ENCODE assay signal across 9 mouse cellular contexts in genomic region chr9:107308346-107309000, GRCm38 (mm10). TPM values are rescaled to one million over a fixed set of nuclear protein-coding genes. Genes with fewer than 3 reads are reported as not detected.
A peak's percentile ranks its signal among the peaks of the same experiment; 100 is the strongest.
DNase-seq lines count a peak whose midpoint lies in the region; ATAC-seq and TF ChIP-seq lines count a peak whose summit lies in the region.
"Had no signal": no experiment of that assay in that cellular context is flagged by ENCODE, and none has a peak within 500 bp of the region (broad histone marks: within the 10 kb centered on the region; RNA-seq: fewer than 3 reads in every experiment).

No protein-coding gene starts in this region.

- no peaks in the 10 kb centered on the region for H3K27me3 ChIP-seq in heart, embryonic 14.5 days (ENCODE audit: control insufficient read depth, insufficient read depth, low read length)
- no peaks in the 10 kb centered on the region for H3K27me3 ChIP-seq in thymus, adult 2 months (ENCODE audit: control insufficient read depth, insufficient read depth, low read length)
- H3K27me3 ChIP-seq in kidney, embryonic 16.5 days (ENCODE audit: insufficient read depth, low read length), result no peaks in the 10 kb centered on the region
- H3K27me3 ChIP-seq in stomach, postnatal 0 days (ENCODE audit: control insufficient read depth, insufficient read depth, low read length), result no peaks in the 10 kb centered on the region
- H3K27me3 ChIP-seq: midbrain, embryonic 13.5 days had no signal

- peak overlapping the region; percentile 73 to 89 for H3K27ac ChIP-seq in heart, embryonic 14.5 days (replicated peaks in 1 of 2; ENCODE audit: control insufficient read depth in 1 of 2, insufficient read depth in 1 of 2, low read depth in 2 of 2, low read length in 2 of 2)
- H3K27ac ChIP-seq in thymus, adult 2 months (ENCODE audit: control insufficient read depth, insufficient read depth, low read length), result peak overlapping the region; percentile 52; the same call in 1 of the 2 replicates
- peak overlapping the region; percentile 91 for H3K27ac ChIP-seq in kidney, embryonic 16.5 days (ENCODE audit: low read length)
- peak overlapping the region; percentile 88 for H3K27ac ChIP-seq in stomach, postnatal 0 days (replicated peaks)
- H3K27ac ChIP-seq: midbrain, embryonic 13.5 days had no signal

- no peak for DNase-seq in heart, postnatal 10 days
- no peak for DNase-seq in thymus, adult 2 months
- DNase-seq in thymus, postnatal 36 days, result no peak
- no peak for DNase-seq in stomach, postnatal 0 days (ENCODE audit: low spot score)
- DNase-seq in testis, postnatal 14 days (ENCODE audit: low spot score), result no peak

- H3K9ac ChIP-seq in heart, embryonic 14.5 days (ENCODE audit: low read length), result peak overlapping the region; percentile 48; the same call in 1 of the 2 replicates
- peak overlapping the region; percentile 9; the same call in 1 of the 2 replicates for H3K9ac ChIP-seq in kidney, embryonic 16.5 days (replicated peaks; ENCODE audit: low read length)
- H3K9ac ChIP-seq in stomach, postnatal 0 days (ENCODE audit: low read length), result 0 out of 2 replicates have a peak overlapping the region, but pooled peaks have one; percentile 4
- H3K9ac ChIP-seq: midbrain, embryonic 13.5 days had no signal

- no peak for TF ChIP-seq CTCF in thymus, adult 2 months (IDR thresholded peaks at IDR 0.05; ENCODE audit: borderline replicate concordance, control insufficient read depth, extremely low read depth, insufficient read depth, low read length, poor library complexity)
- TF ChIP-seq CTCF in stomach, postnatal 0 days (IDR thresholded peaks at IDR 0.05; ENCODE audit: low read depth), result no peak

- ATAC-seq in heart, embryonic 14.5 days (ENCODE audit: insufficient number of reproducible peaks, insufficient read depth, low FRiP score, low read depth), result no peak
- peak; percentile 25 for ATAC-seq in kidney, embryonic 16.5 days (ENCODE audit: low FRiP score, low TSS enrichment)
- no peak for ATAC-seq in stomach, postnatal 0 days (ENCODE audit: low FRiP score, low TSS enrichment)
- no peak for ATAC-seq in activated CD4-positive, CD25-positive, alpha-beta regulatory T cell, adult 4 months
- ATAC-seq: midbrain, embryonic 13.5 days had no signal

- H3K4me1 ChIP-seq in heart, embryonic 14.5 days (ENCODE audit: control insufficient read depth in 2 of 2, insufficient read depth in 2 of 2, low read length in 2 of 2), result peaks cover 31 to 34% of the 10 kb centered on the region in 2 experiments
- peaks cover 21% of the 10 kb centered on the region for H3K4me1 ChIP-seq in thymus, adult 2 months (replicated peaks; ENCODE audit: control insufficient read depth, insufficient read depth, low read length)
- H3K4me1 ChIP-seq in kidney, embryonic 16.5 days (ENCODE audit: insufficient read depth, low read length), result peaks cover 43% of the 10 kb centered on the region
- peaks cover 12% of the 10 kb centered on the region for H3K4me1 ChIP-seq in stomach, postnatal 0 days (replicated peaks; ENCODE audit: control insufficient read depth, insufficient read depth)
- H3K4me1 ChIP-seq: midbrain, embryonic 13.5 days had no signal

- no peak overlapping the region for H3K4me3 ChIP-seq in heart, embryonic 14.5 days (ENCODE audit: control insufficient read depth in 1 of 2, insufficient read depth in 1 of 2, low read depth in 1 of 2, low read length in 2 of 2)
- H3K4me3 ChIP-seq in thymus, adult 2 months (ENCODE audit: control insufficient read depth, insufficient read depth, low read length), result no peak overlapping the region
- H3K4me3 ChIP-seq in kidney, embryonic 16.5 days (ENCODE audit: low read length), result no peak overlapping the region
- H3K4me3 ChIP-seq in stomach, postnatal 0 days (ENCODE audit: low read depth, low read length), result no peak overlapping the region
- H3K4me3 ChIP-seq: midbrain, embryonic 13.5 days had no signal

- no peak for TF ChIP-seq POLR2A in thymus, adult 2 months (IDR thresholded peaks at IDR 0.05; ENCODE audit: control insufficient read depth, extremely low read depth, insufficient read depth, low read length, poor library complexity)

- H3K4me2 ChIP-seq in heart, embryonic 14.5 days (ENCODE audit: low read length), result 0 out of 2 replicates have a peak overlapping the region, but pooled peaks have one; percentile 38
- H3K4me2 ChIP-seq in kidney, embryonic 16.5 days (replicated peaks; ENCODE audit: low read depth, low read length), result no peak overlapping the region
- H3K4me2 ChIP-seq in stomach, postnatal 0 days (replicated peaks; ENCODE audit: low read depth), result no peak overlapping the region
- H3K4me2 ChIP-seq: midbrain, embryonic 13.5 days had no signal

- H3K36me3 ChIP-seq in heart, embryonic 14.5 days (ENCODE audit: control insufficient read depth, insufficient read depth, low read length), result no peaks in the 10 kb centered on the region
- no peaks in the 10 kb centered on the region for H3K36me3 ChIP-seq in thymus, adult 2 months (ENCODE audit: control insufficient read depth, insufficient read depth, low read length)
- H3K36me3 ChIP-seq in kidney, embryonic 16.5 days (ENCODE audit: insufficient read depth, low read length), result no peaks in the 10 kb centered on the region
- no peaks in the 10 kb centered on the region for H3K36me3 ChIP-seq in stomach, postnatal 0 days (ENCODE audit: control insufficient read depth, insufficient read depth, low read length)
- H3K36me3 ChIP-seq: midbrain, embryonic 13.5 days had no signal

- no peaks in the 10 kb centered on the region for H3K9me3 ChIP-seq in heart, embryonic 14.5 days (ENCODE audit: control insufficient read depth, low read length)
- H3K9me3 ChIP-seq in kidney, embryonic 16.5 days (ENCODE audit: low read length), result no peaks in the 10 kb centered on the region
- H3K9me3 ChIP-seq in stomach, postnatal 0 days (ENCODE audit: control insufficient read depth, low read length), result no peaks in the 10 kb centered on the region
- H3K9me3 ChIP-seq: midbrain, embryonic 13.5 days had no signal

- no peak for TF ChIP-seq EP300 in stomach, postnatal 0 days (optimal IDR thresholded peaks at IDR 0.05)

- WGBS in heart, embryonic 14.5 days, result 90% methylated on average over 9 of the region's 9 CpGs
- 89% methylated on average over 9 of the region's 9 CpGs for WGBS in thymus, adult 2 months
- WGBS in kidney, embryonic 16.5 days, result 63% methylated on average over 9 of the region's 9 CpGs
- WGBS in stomach, postnatal 0 days, result 73% methylated on average over 9 of the region's 9 CpGs

- intact Hi-C loops in heart, postnatal 10 days (cut with DNase I), result loop anchor here (1.0 kb wide), 1 partner anchor 15 kb away; no protein-coding TSS in a partner anchor

RNA-seq across cellular contexts. Expression of gene Cish, which starts 12.6 kb away (rescaled TPM):
- polyA plus RNA-seq in heart, embryonic 14.5 days (2014; fragmentation: Nextera tagmentation; extraction: Ambion mirVana), result 14.7 and 14.9 TPM in 2 replicates
- total RNA-seq in heart, postnatal 10 days (2021), result 100 to 1,000 TPM; 212 to 269 TPM
- 34.5 and 39.6 TPM in 2 replicates for polyA plus RNA-seq in thymus, adult 2 months (2012; rRNA removed)
- polyA plus RNA-seq in kidney, embryonic 16.5 days (2015; fragmentation: Nextera tagmentation; extraction: Ambion mirVana), result 19.5 and 19.9 TPM in 2 replicates
- 30.8 and 32.2 TPM in 2 replicates for polyA plus RNA-seq in stomach, postnatal 0 days (2015; fragmentation: Nextera tagmentation; extraction: Ambion mirVana)
- polyA plus RNA-seq in activated CD4-positive, CD25-positive, alpha-beta regulatory T cell, adult 4 months (2017; shearing (Covaris generic)), result 100 to 1,000 TPM; 116 to 135 TPM

RNA-seq across cellular contexts. Expression of gene Mapkapk3, which starts 18.8 kb away (rescaled TPM):
- polyA plus RNA-seq in heart, embryonic 14.5 days (2014; fragmentation: Nextera tagmentation; extraction: Ambion mirVana), result 6.4 and 6.5 TPM in 2 replicates
- 10 to 100 TPM; 22.1 to 23.3 TPM for total RNA-seq in heart, postnatal 10 days (2021)
- polyA plus RNA-seq in thymus, adult 2 months (2012; rRNA removed), result 30.5 and 43.6 TPM in 2 replicates
- 9.4 and 11.3 TPM in 2 replicates for polyA plus RNA-seq in kidney, embryonic 16.5 days (2015; fragmentation: Nextera tagmentation; extraction: Ambion mirVana)
- polyA plus RNA-seq in stomach, postnatal 0 days (2015; fragmentation: Nextera tagmentation; extraction: Ambion mirVana), result 32.0 and 37.4 TPM in 2 replicates
- 10 to 100 TPM; 57.5 to 62.0 TPM for polyA plus RNA-seq in activated CD4-positive, CD25-positive, alpha-beta regulatory T cell, adult 4 months (2017; shearing (Covaris generic))

RNA-seq across cellular contexts. Expression of gene Hemk1, which starts 29.7 kb away (rescaled TPM):
- 13.6 and 14.2 TPM in 2 replicates for polyA plus RNA-seq in heart, embryonic 14.5 days (2014; fragmentation: Nextera tagmentation; extraction: Ambion mirVana)
- total RNA-seq in heart, postnatal 10 days (2021), result 10 to 100 TPM; 16.8 to 17.0 TPM
- 23.6 and 25.5 TPM in 2 replicates for polyA plus RNA-seq in thymus, adult 2 months (2012; rRNA removed)
- polyA plus RNA-seq in kidney, embryonic 16.5 days (2015; fragmentation: Nextera tagmentation; extraction: Ambion mirVana), result 12.6 and 13.2 TPM in 2 replicates
- 5.3 and 6.7 TPM in 2 replicates for polyA plus RNA-seq in stomach, postnatal 0 days (2015; fragmentation: Nextera tagmentation; extraction: Ambion mirVana)
- 10 to 100 TPM; 25.4 to 27.3 TPM for polyA plus RNA-seq in activated CD4-positive, CD25-positive, alpha-beta regulatory T cell, adult 4 months (2017; shearing (Covaris generic))

RNA-seq across cellular contexts. Expression of gene 6430571L13Rik, which starts 31.9 kb away (rescaled TPM):
- 0.51 and 1.1 TPM in 2 replicates for polyA plus RNA-seq in heart, embryonic 14.5 days (2014; fragmentation: Nextera tagmentation; extraction: Ambion mirVana)
- total RNA-seq in heart, postnatal 10 days (2021), result 10 to 100 TPM in 1 of 2 experiments, 1 to 10 TPM in 1; 8.9 to 11.4 TPM
- polyA plus RNA-seq in thymus, adult 2 months (2012; rRNA removed), result 0.91 and 1.2 TPM in 2 replicates
- 0.82 and 1.2 TPM in 2 replicates for polyA plus RNA-seq in kidney, embryonic 16.5 days (2015; fragmentation: Nextera tagmentation; extraction: Ambion mirVana)
- 0.63 and 0.73 TPM in 2 replicates for polyA plus RNA-seq in stomach, postnatal 0 days (2015; fragmentation: Nextera tagmentation; extraction: Ambion mirVana)
- polyA plus RNA-seq in activated CD4-positive, CD25-positive, alpha-beta regulatory T cell, adult 4 months (2017; shearing (Covaris generic)), result 1 to 10 TPM; 2.7 to 4.6 TPM
